11 mouse cellular contexts compared by ENCODE assay signal in genomic region chr2:74933190-74933589, GRCm38 (mm10).
DNase-seq lines count a peak whose midpoint lies in the region; ATAC-seq and TF ChIP-seq lines count a peak whose summit lies in the region.
"Had no signal": no experiment of that assay in that cellular context is flagged by ENCODE, and none has a peak within 500 bp of the region (broad histone marks: within the 10 kb centered on the region; RNA-seq: fewer than 3 reads in every experiment).

No protein-coding gene starts in this region.

- intact Hi-C loops in heart, adult 2 months (cut with DNase I): no loop called here

- H3K27ac ChIP-seq in heart, adult 2 months: no peak overlapping the region
- peak overlapping the region; percentile 62 for H3K27ac ChIP-seq in kidney, postnatal 0 days
- H3K27ac ChIP-seq in hindbrain, embryonic 13.5 days: no peak overlapping the region
- H3K27ac ChIP-seq: liver, embryonic 15.5 days; neural tube, embryonic 15.5 days; stomach, embryonic 15.5 days had no signal

- DNase-seq in lung, adult 18-20 months: peak; percentile 21 to 60
- DNase-seq in lung, adult 2 months: no peak
- DNase-seq in heart, adult 2 months: peak; percentile 43 to 55
- peak; percentile 87 for DNase-seq in kidney, postnatal 0 days (ENCODE audit: low spot score)
- DNase-seq in yolk sac, embryonic 10.5 days (ENCODE audit: low spot score): peak; percentile 10
- no peak for DNase-seq in right cerebral cortex, postnatal 36 days (ENCODE audit: low spot score in 2 of 2)
- no peak for DNase-seq in thymus, adult 18-20 months

- TF ChIP-seq EP300 in heart, adult 2 months (IDR thresholded peaks at IDR 0.05; ENCODE audit: insufficient read depth, low read depth, low read length): peak; percentile 44; the same call in 1 of the 2 replicates

- H3K9ac ChIP-seq in heart, adult 2 months (ENCODE audit: low read depth, low read length): no peak overlapping the region
- H3K9ac ChIP-seq in kidney, postnatal 0 days (ENCODE audit: low read depth, low read length): no peak overlapping the region
- H3K9ac ChIP-seq in hindbrain, embryonic 13.5 days: no peak overlapping the region
- H3K9ac ChIP-seq: liver, embryonic 15.5 days; neural tube, embryonic 15.5 days; stomach, embryonic 15.5 days had no signal

- ATAC-seq in kidney, postnatal 0 days (replicated peaks; ENCODE audit: low FRiP score, low read depth): peak; percentile 55; the same call in 1 of the 2 replicates
- no peak for ATAC-seq in hindbrain, embryonic 13.5 days (ENCODE audit: low FRiP score)

- WGBS in lung, adult 2 months: 15% methylated on average over 8 of the region's 8 CpGs
- 7% methylated on average over 8 of the region's 8 CpGs for WGBS in heart, adult 2 months
- 4% methylated on average over 8 of the region's 8 CpGs for WGBS in kidney, postnatal 0 days
- WGBS in hindbrain, embryonic 13.5 days: 43% methylated on average over 8 of the region's 8 CpGs

- no peaks in the 10 kb centered on the region for H3K9me3 ChIP-seq in kidney, postnatal 0 days (replicated peaks; ENCODE audit: low read length)
- no peaks in the 10 kb centered on the region for H3K9me3 ChIP-seq in hindbrain, embryonic 13.5 days
- H3K9me3 ChIP-seq: liver, embryonic 15.5 days; neural tube, embryonic 15.5 days; stomach, embryonic 15.5 days had no signal

- H3K36me3 ChIP-seq in heart, adult 2 months (ENCODE audit: control insufficient read depth, insufficient read depth, low read length): no peaks in the 10 kb centered on the region
- no peaks in the 10 kb centered on the region for H3K36me3 ChIP-seq in kidney, postnatal 0 days (ENCODE audit: insufficient read depth, low read length)
- no peaks in the 10 kb centered on the region for H3K36me3 ChIP-seq in hindbrain, embryonic 13.5 days
- H3K36me3 ChIP-seq: liver, embryonic 15.5 days; neural tube, embryonic 15.5 days; stomach, embryonic 15.5 days had no signal

- no peaks in the 10 kb centered on the region for H3K79me2 ChIP-seq in heart, adult 2 months (replicated peaks; ENCODE audit: control insufficient read depth, insufficient read depth, low read length)

- no peak for TF ChIP-seq CTCF in lung, adult 2 months (IDR thresholded peaks at IDR 0.05; ENCODE audit: insufficient read depth, low read length)
- no peak for TF ChIP-seq CTCF in heart, adult 2 months (IDR thresholded peaks at IDR 0.05)
- TF ChIP-seq CTCF in kidney, postnatal 0 days (IDR thresholded peaks at IDR 0.05; ENCODE audit: low read depth): no peak

- no peaks in the 10 kb centered on the region for H3K27me3 ChIP-seq in heart, adult 2 months (ENCODE audit: control insufficient read depth, insufficient read depth, low read length)
- H3K27me3 ChIP-seq in kidney, postnatal 0 days (ENCODE audit: insufficient read depth, low read length): no peaks in the 10 kb centered on the region
- no peaks in the 10 kb centered on the region for H3K27me3 ChIP-seq in hindbrain, embryonic 13.5 days
- H3K27me3 ChIP-seq: neural tube, embryonic 15.5 days; stomach, embryonic 15.5 days had no signal

- H3K4me3 ChIP-seq in lung, adult 2 months (replicated peaks; ENCODE audit: extremely low read depth, low read depth, low read length): no peak overlapping the region
- H3K4me3 ChIP-seq in heart, adult 2 months: no peak overlapping the region
- no peak overlapping the region for H3K4me3 ChIP-seq in kidney, postnatal 0 days (replicated peaks; ENCODE audit: low read depth, low read length)
- no peak overlapping the region for H3K4me3 ChIP-seq in hindbrain, embryonic 13.5 days
- H3K4me3 ChIP-seq: liver, embryonic 15.5 days; neural tube, embryonic 15.5 days; stomach, embryonic 15.5 days had no signal

- no peak for TF ChIP-seq POLR2A in lung, adult 2 months (IDR thresholded peaks at IDR 0.05; ENCODE audit: borderline replicate concordance, extremely low read depth, low read depth, low read length)
- TF ChIP-seq POLR2A in heart, adult 2 months (IDR thresholded peaks at IDR 0.05; ENCODE audit: insufficient read depth, low read depth, low read length): no peak

- no peak overlapping the region; the same call in 1 of the 2 replicates for H3K4me2 ChIP-seq in kidney, postnatal 0 days (ENCODE audit: low read length)
- no peak overlapping the region for H3K4me2 ChIP-seq in hindbrain, embryonic 13.5 days
- H3K4me2 ChIP-seq: liver, embryonic 15.5 days; neural tube, embryonic 15.5 days; stomach, embryonic 15.5 days had no signal

- H3K4me1 ChIP-seq in lung, adult 2 months (ENCODE audit: control insufficient read depth, insufficient read depth, low read length): no peaks in the 10 kb centered on the region
- peaks cover 3% of the 10 kb centered on the region for H3K4me1 ChIP-seq in heart, adult 2 months (ENCODE audit: control insufficient read depth, insufficient read depth, low read length)
- H3K4me1 ChIP-seq in kidney, postnatal 0 days (replicated peaks; ENCODE audit: insufficient read depth, low read length): peaks cover 13% of the 10 kb centered on the region; the same call in 1 of the 2 replicates
- peaks cover 7% of the 10 kb centered on the region for H3K4me1 ChIP-seq in hindbrain, embryonic 13.5 days (replicated peaks)
- H3K4me1 ChIP-seq: liver, embryonic 15.5 days; stomach, embryonic 15.5 days had no signal

Comparison
In these comparisons a context has a peak if more than half of its experiments do, and no peak if none do; other contexts are left out.
1. DNase-seq: peak in lung, adult 18-20 months (2 of 2), heart, adult 2 months (2 of 2), kidney, postnatal 0 days (single experiment) and yolk sac, embryonic 10.5 days (single experiment); none in lung, adult 2 months (single experiment), right cerebral cortex, postnatal 36 days (0 of 2) and thymus, adult 18-20 months (0 of 2).